Mouse (Mus musculus) intestine, embryonic 15.5 days (tissue): ENCODE results near the gene Arhgef19. TPM values are rescaled to one million over a fixed set of nuclear protein-coding genes. Genes with fewer than 3 reads are reported as not detected.

ENCODE experiments used
- ATAC-seq: fragments of 200-750 bp; cut with Nextera tagmentation; 2 replicates; pipeline ENCODE4 v1.8.0; 2017; ENCODE audit warnings: moderate TSS enrichment, moderate library complexity
- H3K27ac ChIP-seq: fragments of 300-500 bp; sonication (generic); 2 replicates; pipeline ENCODE4 v1.5.1; 2015; ENCODE audit warnings: mild to moderate bottlenecking, inconsistent platforms
- H3K27me3 ChIP-seq: fragments of 300-500 bp; sonication (generic); replicated peaks from 2 replicates; pipeline ENCODE4 v1.6.1; 2015; ENCODE audit warnings: inconsistent platforms
- H3K36me3 ChIP-seq: fragments of 300-500 bp; sonication (generic); 2 replicates; pipeline ENCODE4 v1.6.1; 2015; ENCODE audit warnings: inconsistent platforms
- H3K4me1 ChIP-seq: fragments of 300-500 bp; sonication (generic); replicated peaks from 2 replicates; pipeline ENCODE4 v1.6.1; 2015; ENCODE audit warnings: inconsistent platforms
- H3K4me2 ChIP-seq: fragments of 300-500 bp; sonication (generic); replicated peaks from 2 replicates; pipeline ENCODE4 v1.6.1; 2015; ENCODE audit warnings: mild to moderate bottlenecking, inconsistent platforms
- H3K4me3 ChIP-seq: fragments of 300-500 bp; sonication (generic); replicated peaks from 2 replicates; pipeline ENCODE4 v1.5.1; 2015; ENCODE audit warnings: inconsistent platforms
- H3K9ac ChIP-seq: fragments of 300-500 bp; sonication (generic); 2 replicates; pipeline ENCODE4 v1.6.1; 2015; ENCODE audit warnings: inconsistent platforms
- H3K9me3 ChIP-seq: fragments of 300-500 bp; sonication (generic); 2 replicates; pipeline ENCODE4 v1.6.1; 2016; ENCODE audit warnings: inconsistent platforms
- WGBS: fragments of 180-500 bp; shearing (Covaris S2); methylation state at CpG from one replicate; pipeline ENCODE4 v1.1.7; 2015; 5-methylcytosine and 5-hydroxymethylcytosine counted together
- polyA plus RNA-seq: library from polyadenylated mRNA; unstranded; fragments of >200 nt; fragmentation: Nextera tagmentation; extraction: Ambion mirVana; gene quantifications from 2 replicates; pipeline ENCODE4 v1.2.1, GENCODE M21; 2015

Arhgef19 gene
- polyA plus RNA-seq, 1 experiment from 2014 or later = 16.3 TPM

DNA sequence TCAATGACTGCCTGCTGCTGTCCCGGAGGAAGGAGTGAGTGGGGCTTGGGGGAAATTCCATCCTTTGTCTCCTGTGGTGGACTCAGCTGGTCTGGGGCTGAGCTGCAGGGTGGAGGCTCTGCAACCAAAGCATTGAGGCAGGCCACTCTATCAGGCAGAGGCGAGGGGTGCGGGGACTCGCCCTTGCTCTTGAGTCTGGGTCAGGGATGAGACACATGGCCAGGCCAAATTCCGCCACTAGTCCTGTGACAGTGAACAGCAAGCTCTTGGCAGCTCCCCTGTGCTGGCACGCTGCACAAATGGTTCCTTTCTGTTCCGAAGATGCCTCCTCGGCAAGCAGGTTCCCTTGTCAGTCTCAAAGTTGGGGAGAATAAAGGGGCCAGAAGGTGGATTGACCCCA is 11.8 kb downstream of the Arhgef19 start:
- H3K36me3 ChIP-seq = 0 out of 2 replicates have a peak, but pooled peaks cover 4% of the 10 kb centered on the region
- H3K4me1 ChIP-seq = peaks cover 35% of the 10 kb centered on the region
- ATAC-seq = no peak
- H3K27ac ChIP-seq = no peak overlapping the region
- H3K9ac ChIP-seq = no peak overlapping the region
- H3K4me3 ChIP-seq = no peak overlapping the region
- no peaks in the 10 kb centered on the region for H3K9me3 ChIP-seq
- H3K27me3 ChIP-seq = peaks cover 20% of the 10 kb centered on the region
- no peak overlapping the region for H3K4me2 ChIP-seq
- WGBS = 79% methylated on average over 8 of the region's 8 CpGs

DNA sequence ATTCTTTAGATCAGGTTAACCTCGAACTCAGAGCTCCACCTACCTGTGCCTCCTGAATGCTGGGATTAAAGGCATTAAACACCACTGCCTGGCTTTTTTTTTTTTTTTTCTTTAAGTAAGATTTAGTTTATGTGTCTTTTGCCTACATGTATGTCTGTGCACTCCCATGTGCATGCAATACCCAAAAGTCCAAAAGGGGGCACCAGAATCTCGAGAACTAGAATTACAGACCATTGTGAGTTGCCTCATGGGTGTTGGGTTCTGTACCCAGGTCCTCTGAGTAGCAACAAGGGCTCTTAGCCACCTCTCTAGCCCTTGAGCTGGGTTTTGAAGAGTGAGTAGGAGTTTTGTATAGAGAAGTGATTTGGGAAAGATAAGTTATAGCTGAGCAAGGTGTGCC is 13.3 kb downstream of the Arhgef19 start:
- no peak overlapping the region for H3K9ac ChIP-seq
- H3K4me1 ChIP-seq = peaks cover 24% of the 10 kb centered on the region
- WGBS = 75% methylated on average over 2 of the region's 2 CpGs
- 0 out of 2 replicates have a peak, but pooled peaks cover 4% of the 10 kb centered on the region for H3K36me3 ChIP-seq
- no peak for ATAC-seq
- no peak overlapping the region for H3K4me3 ChIP-seq
- no peaks in the 10 kb centered on the region for H3K9me3 ChIP-seq
- H3K4me2 ChIP-seq = no peak overlapping the region
- peaks cover 7% of the 10 kb centered on the region for H3K27me3 ChIP-seq
- no peak overlapping the region for H3K27ac ChIP-seq

GRCm38 (mm10) chr4:141254234-141254633 is 14.9 kb downstream of the Arhgef19 start:
- H3K4me1 ChIP-seq = peaks cover 14% of the 10 kb centered on the region
- no peak overlapping the region for H3K9ac ChIP-seq
- H3K4me3 ChIP-seq = no peak overlapping the region
- 0 out of 2 replicates have a peak overlapping the region, but pooled peaks have one; percentile 11 for H3K4me2 ChIP-seq
- ATAC-seq = peak; percentile 52
- H3K9me3 ChIP-seq = no peaks in the 10 kb centered on the region
- no peaks in the 10 kb centered on the region; the same call in 1 of the 2 replicates for H3K27me3 ChIP-seq
- 0 out of 2 replicates have a peak overlapping the region, but pooled peaks have one; percentile 19 for H3K27ac ChIP-seq
- 55% methylated on average over 16 of the region's 16 CpGs for WGBS
- 0 out of 2 replicates have a peak, but pooled peaks cover 4% of the 10 kb centered on the region for H3K36me3 ChIP-seq

GRCm38 (mm10) chr4:141257440-141257839 is 18.1 kb downstream of the Arhgef19 start:
- H3K9ac ChIP-seq = no peak overlapping the region
- no peak for ATAC-seq
- H3K9me3 ChIP-seq = no peaks in the 10 kb centered on the region
- no peak overlapping the region for H3K4me3 ChIP-seq
- H3K27ac ChIP-seq = no peak overlapping the region
- no peaks in the 10 kb centered on the region for H3K36me3 ChIP-seq
- H3K27me3 ChIP-seq = no peaks in the 10 kb centered on the region
- no peak overlapping the region for H3K4me2 ChIP-seq
- WGBS = 74% methylated on average over 5 of the region's 5 CpGs
- H3K4me1 ChIP-seq = peaks cover 14% of the 10 kb centered on the region

DNA sequence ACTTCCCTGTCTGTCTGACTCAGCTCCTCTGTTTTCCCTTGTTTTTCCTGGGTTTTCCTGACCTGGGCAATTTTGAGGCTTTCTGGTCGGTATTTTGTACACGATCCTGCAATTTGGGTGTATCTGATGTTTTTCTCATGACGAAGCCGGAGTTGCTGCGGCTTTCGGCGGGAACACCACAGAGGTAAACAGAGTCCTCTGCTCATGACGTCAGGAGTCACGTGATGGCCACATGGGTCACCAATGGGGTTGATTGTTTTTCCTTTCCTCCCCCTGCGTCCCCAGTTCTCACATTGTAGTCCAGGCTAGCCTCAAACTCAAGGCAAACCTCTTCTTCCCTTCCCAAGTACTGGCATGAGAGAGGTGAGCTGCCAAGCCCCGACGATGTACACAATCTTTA is 20.1 kb downstream of the Arhgef19 start:
- no peak overlapping the region for H3K27ac ChIP-seq
- no peak for ATAC-seq
- WGBS = 78% methylated on average over 12 of the region's 12 CpGs
- no peak overlapping the region for H3K9ac ChIP-seq
- peak overlapping the region; percentile 45; the same call in 1 of the 2 replicates for H3K4me2 ChIP-seq
- no peaks in the 10 kb centered on the region for H3K27me3 ChIP-seq
- no peaks in the 10 kb centered on the region for H3K9me3 ChIP-seq
- peaks cover 10% of the 10 kb centered on the region for H3K4me1 ChIP-seq
- no peaks in the 10 kb centered on the region for H3K36me3 ChIP-seq
- no peak overlapping the region for H3K4me3 ChIP-seq

- WGBS = 39% methylated on average over 16 of the region's 16 CpGs
- H3K36me3 ChIP-seq = no peaks in the 10 kb centered on the region
- peaks cover 4% of the 10 kb centered on the region; the same call in 1 of the 2 replicates for H3K4me1 ChIP-seq
- no peaks in the 10 kb centered on the region for H3K27me3 ChIP-seq
- no peak overlapping the region for H3K9ac ChIP-seq
- ATAC-seq = peak; percentile 76
- no peaks in the 10 kb centered on the region for H3K9me3 ChIP-seq
- peak overlapping the region; percentile 9 for H3K4me3 ChIP-seq
- H3K4me2 ChIP-seq = peak overlapping the region; percentile 45
- no peak overlapping the region for H3K27ac ChIP-seq
Observed at GRCm38 (mm10) chr4:141260007-141260723, 20.9 kb downstream of the Arhgef19 start.

DNA sequence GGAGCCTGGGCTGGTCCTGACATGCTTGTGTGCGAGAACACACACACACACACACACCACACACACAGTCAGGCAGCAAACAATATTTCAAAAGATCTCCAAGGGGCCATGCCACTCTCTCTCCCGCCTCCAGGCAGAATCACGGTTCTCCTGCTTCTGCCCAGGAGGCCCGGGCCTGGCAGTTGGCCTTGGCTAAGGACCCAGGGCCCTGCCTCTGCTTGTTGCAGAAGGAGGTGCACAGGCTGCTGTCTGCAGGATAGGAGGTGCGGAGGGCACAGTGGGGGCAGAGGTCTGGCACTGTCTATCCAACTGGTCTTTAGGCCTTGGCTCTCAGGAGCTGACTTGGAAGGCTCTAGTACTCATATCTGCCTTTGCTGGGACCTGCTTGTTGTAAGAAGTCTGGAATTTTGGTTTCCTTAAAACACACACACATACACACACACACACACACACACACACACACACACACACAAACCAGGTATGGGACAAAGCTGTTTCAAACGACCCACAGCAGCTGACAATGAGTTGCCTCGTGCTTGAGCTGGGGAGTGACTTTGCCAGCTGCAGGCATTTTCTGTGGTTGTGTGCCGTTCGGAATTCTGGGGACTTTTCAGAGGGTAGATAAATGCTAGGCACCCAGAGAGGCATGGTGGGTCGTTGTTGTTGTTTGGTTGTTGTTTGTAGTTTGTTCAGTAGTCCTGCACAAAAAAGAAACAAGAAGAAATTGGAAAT is 23.8 kb downstream of the Arhgef19 start:
- no peak overlapping the region for H3K27ac ChIP-seq
- no peaks in the 10 kb centered on the region for H3K27me3 ChIP-seq
- WGBS = 78% methylated on average over 10 of the region's 10 CpGs
- H3K36me3 ChIP-seq = no peaks in the 10 kb centered on the region
- no peak overlapping the region for H3K9ac ChIP-seq
- H3K4me1 ChIP-seq = no peaks in the 10 kb centered on the region
- H3K4me2 ChIP-seq = no peak overlapping the region
- no peak overlapping the region for H3K4me3 ChIP-seq
- H3K9me3 ChIP-seq = no peaks in the 10 kb centered on the region
- no peak for ATAC-seq

DNA sequence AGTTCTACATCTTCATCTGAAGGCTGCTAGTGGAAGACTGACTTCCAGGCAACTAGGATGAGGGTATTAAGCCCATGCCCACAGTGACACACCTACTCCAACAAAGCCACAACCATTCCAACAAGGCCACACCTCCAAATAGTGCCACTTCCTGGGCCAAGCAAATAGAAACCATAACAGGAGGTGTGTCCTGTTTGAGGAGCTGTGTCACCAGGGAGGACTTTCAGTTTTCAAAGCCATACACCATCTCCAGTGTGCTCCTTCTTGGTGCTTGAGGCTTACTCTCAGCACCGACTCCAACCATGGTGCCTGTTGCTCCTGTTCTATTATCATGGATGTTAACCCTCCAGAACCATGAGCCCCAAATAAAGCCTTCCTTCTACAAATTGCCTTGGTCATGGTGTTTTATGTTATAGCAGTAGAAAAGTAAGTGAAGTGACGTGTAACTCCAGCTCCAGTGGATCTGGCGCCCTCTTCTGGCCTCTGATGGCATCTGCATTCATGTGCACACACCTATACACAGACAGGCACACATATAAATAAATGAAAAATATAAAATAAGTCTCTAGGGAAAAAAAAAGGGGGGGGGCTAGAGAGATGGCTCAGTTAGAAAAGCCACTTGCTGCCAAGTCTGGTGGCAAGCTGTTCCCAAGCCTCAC is 26.8 kb downstream of the Arhgef19 start:
- Histone ChIP-seq H3K4me3 (no peak overlapping the region), H3K9ac (no peak overlapping the region), H3K4me1 (no peaks in the 10 kb centered on the region), H3K9me3 (no peaks in the 10 kb centered on the region), H3K4me2 (no peak overlapping the region), H3K36me3 (no peaks in the 10 kb centered on the region), H3K27me3 (no peaks in the 10 kb centered on the region), H3K27ac (no peak overlapping the region)
- 87% methylated on average over 3 of the region's 3 CpGs for WGBS
- ATAC-seq = no peak

DNA sequence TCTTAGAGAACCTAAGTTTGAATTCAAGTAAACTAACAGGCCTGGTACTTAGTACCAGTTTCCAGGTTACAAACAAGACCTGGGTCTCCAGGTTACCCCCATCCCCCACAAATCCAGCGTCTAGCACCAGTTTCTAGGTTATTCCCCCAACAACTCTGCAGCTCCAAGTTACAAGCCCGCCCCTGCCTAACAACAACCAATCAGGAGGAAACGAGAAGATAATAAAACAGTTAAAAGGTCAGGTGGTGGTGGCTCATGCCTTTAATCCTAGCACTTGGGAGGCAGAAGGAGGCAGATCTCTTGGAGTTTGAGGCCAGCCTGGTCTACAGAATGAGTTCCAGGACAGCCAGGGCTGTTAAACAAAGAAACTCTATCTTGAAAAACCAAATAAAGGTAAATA is 28.0 kb downstream of the Arhgef19 start:
- no peak for ATAC-seq
- no peaks in the 10 kb centered on the region for H3K27me3 ChIP-seq
- H3K4me2 ChIP-seq = no peak overlapping the region
- H3K4me1 ChIP-seq = peaks cover 9% of the 10 kb centered on the region
- no peaks in the 10 kb centered on the region for H3K9me3 ChIP-seq
- no peak overlapping the region for H3K4me3 ChIP-seq
- H3K9ac ChIP-seq = no peak overlapping the region
- H3K36me3 ChIP-seq = no peaks in the 10 kb centered on the region
- no peak overlapping the region for H3K27ac ChIP-seq
- 87% methylated on average over 3 of the region's 3 CpGs for WGBS

DNA sequence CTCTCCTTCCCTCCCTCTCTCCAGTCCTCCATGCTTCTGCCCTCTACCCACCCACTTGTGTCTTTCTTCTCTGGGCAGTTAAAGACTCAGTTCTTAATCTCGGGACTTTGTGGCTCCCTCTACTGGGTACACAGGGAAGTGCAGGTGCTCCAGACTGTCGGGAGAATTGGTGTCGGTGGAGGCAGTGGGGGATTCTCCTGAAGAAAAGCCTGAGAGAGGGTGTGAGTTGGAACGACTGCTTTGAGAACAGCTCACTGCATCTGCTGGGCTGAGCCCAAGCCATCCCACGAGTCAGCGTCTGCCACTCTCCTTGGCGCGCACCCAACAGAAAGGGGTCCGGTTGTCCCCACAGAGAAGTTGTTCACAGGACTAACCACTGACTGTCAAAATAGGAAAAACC is 28.5 kb downstream of the Arhgef19 start:
- peaks cover 9% of the 10 kb centered on the region for H3K4me1 ChIP-seq
- H3K9ac ChIP-seq = no peak overlapping the region
- H3K27me3 ChIP-seq = no peaks in the 10 kb centered on the region
- no peak overlapping the region for H3K4me3 ChIP-seq
- ATAC-seq = no peak
- WGBS = 43% methylated on average over 9 of the region's 9 CpGs
- no peaks in the 10 kb centered on the region for H3K36me3 ChIP-seq
- H3K27ac ChIP-seq = no peak overlapping the region
- no peaks in the 10 kb centered on the region for H3K9me3 ChIP-seq
- no peak overlapping the region for H3K4me2 ChIP-seq

- peaks cover 13% of the 10 kb centered on the region for H3K4me1 ChIP-seq
- ATAC-seq = no peak
- no peaks in the 10 kb centered on the region for H3K9me3 ChIP-seq
- H3K4me3 ChIP-seq = no peak overlapping the region
- no peak overlapping the region for H3K27ac ChIP-seq
- H3K4me2 ChIP-seq = no peak overlapping the region
- no peak overlapping the region for H3K9ac ChIP-seq
- no peaks in the 10 kb centered on the region for H3K27me3 ChIP-seq
- H3K36me3 ChIP-seq = no peaks in the 10 kb centered on the region
- 77% methylated on average over 4 of the region's 4 CpGs for WGBS
Observed at GRCm38 (mm10) chr4:141268350-141268749, 29.1 kb downstream of the Arhgef19 start.

DNA sequence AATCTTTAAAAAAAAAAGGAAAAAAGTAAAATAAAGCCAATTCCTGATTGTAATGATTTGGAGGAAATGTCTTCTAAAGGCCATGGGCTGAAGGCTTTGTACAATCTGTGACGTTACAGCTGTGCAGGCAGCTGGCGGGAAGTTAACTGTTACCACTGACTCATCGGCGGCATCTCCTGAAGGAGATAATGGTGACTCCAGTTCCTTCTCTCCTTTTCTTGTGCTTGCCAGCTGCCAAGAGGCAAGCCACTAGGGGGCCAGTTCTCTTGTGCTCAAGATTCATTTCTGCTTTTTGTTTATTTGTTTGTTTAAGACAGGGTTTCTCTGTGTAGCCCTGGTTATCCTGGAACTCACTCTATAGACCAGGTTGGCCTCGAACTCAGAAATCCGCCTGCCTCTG is 29.8 kb downstream of the Arhgef19 start:
- Histone ChIP-seq H3K4me3 (no peak overlapping the region), H3K27me3 (no peaks in the 10 kb centered on the region), H3K9me3 (no peaks in the 10 kb centered on the region), H3K27ac (no peak overlapping the region), H3K36me3 (no peaks in the 10 kb centered on the region), H3K9ac (no peak overlapping the region), H3K4me1 (peaks cover 17% of the 10 kb centered on the region), H3K4me2 (no peak overlapping the region)
- WGBS = 81% methylated on average over 6 of the region's 6 CpGs
- ATAC-seq = no peak
